Mouse (Mus musculus): ENCODE results near the gene Sumo2.

GRCm38 (mm10) chr11:115506586-115506985 lies 29.5 kb downstream of the Sumo2 start:
- TF ChIP-seq MAFK (IDR thresholded peaks at IDR 0.05; ENCODE audit: insufficient read depth, low read depth, low read length) (no peak), ZNF384 (IDR thresholded peaks at IDR 0.05; ENCODE audit: low read depth, low read length) (no peak)

All from ES-E14 (cell line).